Mouse (Mus musculus) neural tube, embryonic 13.5 days (tissue): Measurements from ENCODE around the gene Tesk1. TPM values are rescaled to one million over a fixed set of nuclear protein-coding genes. Genes with fewer than 3 reads are reported as not detected.

Experiments used
- ATAC-seq: fragments of 200-750 bp; cut with Nextera tagmentation; 2 replicates; pipeline ENCODE4 v1.8.0; 2017; ENCODE audit warnings: low read depth, mild to moderate bottlenecking, moderate TSS enrichment, moderate library complexity
- H3K27ac ChIP-seq: fragments of 300-500 bp; sonication (generic); replicated peaks from 2 replicates; pipeline ENCODE4 v1.5.1; 2015; ENCODE audit warnings: moderate library complexity, mild to moderate bottlenecking, inconsistent platforms
- H3K27me3 ChIP-seq: fragments of 300-500 bp; sonication (generic); 2 replicates; pipeline ENCODE4 v1.6.1; 2015; ENCODE audit warnings: mild to moderate bottlenecking, inconsistent platforms
- H3K36me3 ChIP-seq: fragments of 300-500 bp; sonication (generic); 2 replicates; pipeline ENCODE4 v1.6.1; 2015; ENCODE audit warnings: mild to moderate bottlenecking, inconsistent platforms
- H3K4me1 ChIP-seq: fragments of 300-500 bp; sonication (generic); replicated peaks from 2 replicates; pipeline ENCODE4 v1.6.1; 2015; ENCODE audit warnings: inconsistent platforms
- H3K4me2 ChIP-seq: fragments of 300-500 bp; sonication (generic); 2 replicates; pipeline ENCODE4 v1.6.1; 2015; ENCODE audit warnings: inconsistent platforms, mild to moderate bottlenecking, moderate library complexity
- H3K4me3 ChIP-seq: fragments of 300-500 bp; sonication (generic); 2 replicates; pipeline ENCODE4 v1.5.1; 2015; ENCODE audit warnings: mild to moderate bottlenecking, inconsistent platforms
- H3K9ac ChIP-seq: fragments of 300-500 bp; sonication (generic); 2 replicates; pipeline ENCODE4 v1.6.1; 2015; ENCODE audit warnings: moderate library complexity, mild to moderate bottlenecking, inconsistent platforms
- H3K9me3 ChIP-seq: fragments of 300-500 bp; sonication (generic); 2 replicates; pipeline ENCODE4 v1.6.1; 2016; ENCODE audit warnings: inconsistent platforms
- WGBS: fragments of 180-500 bp; shearing (Covaris S2); methylation state at CpG from one replicate; pipeline ENCODE4 v1.1.7; 2015; 5-methylcytosine and 5-hydroxymethylcytosine counted together
- polyA plus RNA-seq: library from polyadenylated mRNA; unstranded; fragments of >200 nt; fragmentation: Nextera tagmentation; extraction: Ambion mirVana; gene quantifications from 2 replicates; pipeline ENCODE4 v1.2.1, GENCODE M21; 2015

Gene Tesk1
- 10.8 and 14.4 TPM in 2 replicates for polyA plus RNA-seq

DNA sequence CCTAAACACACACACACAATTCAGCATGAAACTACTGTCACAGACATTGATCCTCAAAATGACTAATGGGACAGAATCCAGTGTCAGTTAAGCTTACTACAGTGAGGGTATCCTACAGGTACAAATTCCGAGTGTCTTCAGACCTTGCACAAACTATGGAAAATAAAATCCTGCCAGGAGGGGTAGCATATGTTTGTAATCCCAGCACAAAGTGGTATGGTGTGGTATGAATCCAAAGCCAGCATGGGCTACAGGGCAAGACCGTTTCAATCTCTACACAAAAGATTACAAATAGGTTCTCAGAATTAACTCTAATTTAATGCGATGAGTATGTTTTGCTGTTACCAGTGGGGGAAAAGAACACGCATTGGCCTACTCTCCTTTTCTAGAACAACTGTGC, at the start of gene Tesk1:
TSS of gene Tesk1 (plus strand) at position 301 of the 400 bp plus-strand sequence.
- Histone ChIP-seq H3K4me3 (peak within 1 kb of the TSS; percentile 96), H3K4me1 (peaks cover 13% of the 10 kb centered on the region), H3K27ac (peak within 1 kb of the TSS; percentile 97), H3K36me3 (peaks cover 22% of the 10 kb centered on the region), H3K9me3 (no peaks in the 10 kb centered on the region), H3K4me2 (peak within 1 kb of the TSS; percentile 96), H3K9ac (peak within 1 kb of the TSS; percentile 98), H3K27me3 (no peaks in the 10 kb centered on the region)
- peak; percentile 7; the same call in 1 of the 2 replicates for ATAC-seq
- WGBS, result 26% methylated on average over 4 of the region's 4 CpGs

DNA sequence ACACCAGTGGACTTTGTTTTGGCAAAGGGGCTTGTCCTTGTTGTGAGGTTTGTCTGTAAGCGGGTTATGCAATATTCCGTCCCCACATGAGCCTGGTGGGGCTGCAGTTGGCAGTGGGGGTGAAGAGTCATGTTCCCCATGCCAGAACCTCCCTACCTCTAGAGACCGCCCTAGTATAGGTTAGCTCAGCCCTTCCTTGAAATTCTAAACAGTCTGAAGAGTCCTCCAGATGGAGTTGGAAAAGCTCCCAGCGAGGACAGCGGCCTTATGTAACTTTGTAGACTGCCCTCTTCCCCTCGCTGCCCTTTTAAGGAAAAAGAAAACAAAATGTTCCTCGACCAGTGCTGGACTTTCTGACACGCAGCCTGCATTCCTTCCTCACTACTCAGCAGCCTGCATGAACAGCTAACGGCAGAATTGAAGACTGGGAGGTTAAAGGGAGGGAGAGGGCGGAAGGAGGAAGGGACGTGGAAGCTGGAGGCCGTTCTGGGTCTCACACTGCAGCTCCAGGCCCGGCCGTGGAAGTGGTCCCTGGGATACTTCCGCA, 47.3 kb upstream of the Tesk1 start:
- peak overlapping the region; percentile 8; the same call in 1 of the 2 replicates for H3K9ac ChIP-seq
- H3K4me1 ChIP-seq, result peaks cover 30% of the 10 kb centered on the region
- no peaks in the 10 kb centered on the region for H3K27me3 ChIP-seq
- H3K27ac ChIP-seq, result peak overlapping the region; percentile 59
- H3K4me2 ChIP-seq, result 0 out of 2 replicates have a peak overlapping the region, but pooled peaks have one; percentile 3
- no peaks in the 10 kb centered on the region for H3K36me3 ChIP-seq
- 70% methylated on average over 15 of the region's 15 CpGs for WGBS
- no peaks in the 10 kb centered on the region for H3K9me3 ChIP-seq
- H3K4me3 ChIP-seq, result no peak overlapping the region
- ATAC-seq, result no peak

DNA sequence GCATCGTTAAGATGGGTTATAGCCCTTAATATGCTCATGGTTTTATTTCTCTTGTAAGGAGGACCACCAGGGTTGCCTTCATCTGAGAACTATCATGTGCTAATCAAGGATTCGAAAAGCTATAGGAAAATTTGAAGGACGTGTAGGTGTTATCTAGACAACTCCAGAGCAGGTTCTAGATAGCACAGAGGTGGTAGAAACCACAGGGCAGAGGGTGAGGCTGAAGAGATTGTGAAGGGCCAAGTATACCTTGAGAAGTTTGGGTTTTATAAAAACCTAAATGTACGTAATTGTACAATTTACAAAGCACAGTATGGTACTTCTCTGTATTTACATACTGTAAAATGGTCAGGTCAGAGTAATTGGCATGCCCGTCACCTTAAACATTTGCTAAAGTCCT, 46.6 kb upstream of the Tesk1 start:
- Histone ChIP-seq H3K4me2 (no peak overlapping the region), H3K27ac (peak overlapping the region; percentile 59), H3K27me3 (no peaks in the 10 kb centered on the region), H3K36me3 (no peaks in the 10 kb centered on the region; the same call in 1 of the 2 replicates), H3K9ac (no peak overlapping the region), H3K4me1 (peaks cover 37% of the 10 kb centered on the region), H3K4me3 (no peak overlapping the region), H3K9me3 (no peaks in the 10 kb centered on the region)
- 88% methylated on average over 5 of the region's 5 CpGs for WGBS
- no peak for ATAC-seq

DNA sequence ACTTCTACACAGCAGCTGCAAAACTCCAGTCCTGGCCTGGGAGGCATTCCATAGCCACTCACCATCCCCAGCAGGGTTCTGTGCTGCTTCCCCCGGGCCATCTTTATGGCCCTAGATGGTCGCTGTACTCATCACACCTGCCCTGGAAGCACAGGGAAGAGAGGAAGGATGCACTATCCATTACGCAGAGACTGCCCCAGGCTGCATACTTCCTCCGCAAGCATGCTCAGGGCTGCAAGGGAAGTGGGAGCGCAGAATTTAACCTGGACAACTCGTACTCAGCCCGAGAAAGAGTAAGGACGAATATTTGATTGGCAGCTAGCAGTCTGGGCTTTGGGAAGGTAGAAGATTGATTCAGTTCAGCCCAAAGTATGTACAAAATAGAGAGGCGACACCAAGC, 45.9 kb upstream of the Tesk1 start:
- Histone ChIP-seq H3K4me3 (no peak overlapping the region), H3K27ac (no peak overlapping the region), H3K27me3 (no peaks in the 10 kb centered on the region), H3K4me1 (peaks cover 44% of the 10 kb centered on the region), H3K4me2 (no peak overlapping the region), H3K9me3 (no peaks in the 10 kb centered on the region), H3K9ac (0 out of 2 replicates have a peak overlapping the region, but pooled peaks have one; percentile 17), H3K36me3 (no peaks in the 10 kb centered on the region; the same call in 1 of the 2 replicates)
- ATAC-seq, result no peak
- 73% methylated on average over 9 of the region's 9 CpGs for WGBS

DNA sequence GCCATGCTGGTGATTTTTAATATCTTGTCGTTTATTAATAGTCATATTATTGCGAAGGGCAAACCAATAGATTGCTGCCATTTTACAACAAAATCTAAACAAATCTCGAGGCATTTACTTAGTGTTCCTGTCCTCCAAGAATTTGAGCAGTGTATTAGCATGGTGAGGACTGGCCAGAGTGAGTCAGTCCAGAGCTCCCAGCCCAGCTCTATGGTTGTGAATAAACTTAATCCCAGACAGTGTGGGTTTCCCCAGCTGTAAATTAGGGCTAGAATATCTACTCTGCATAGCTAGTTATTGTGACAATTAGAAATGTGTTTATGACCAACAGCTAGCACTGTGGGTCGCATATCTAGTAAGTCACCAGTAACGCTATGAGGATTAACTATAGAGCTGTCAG, 45.4 kb upstream of the Tesk1 start:
- ATAC-seq, result no peak
- Histone ChIP-seq H3K4me1 (peaks cover 49% of the 10 kb centered on the region), H3K4me2 (no peak overlapping the region), H3K36me3 (no peaks in the 10 kb centered on the region; the same call in 1 of the 2 replicates), H3K27ac (no peak overlapping the region), H3K27me3 (no peaks in the 10 kb centered on the region), H3K4me3 (no peak overlapping the region), H3K9me3 (no peaks in the 10 kb centered on the region), H3K9ac (no peak overlapping the region)
- 85% methylated on average over 5 of the region's 5 CpGs for WGBS

DNA sequence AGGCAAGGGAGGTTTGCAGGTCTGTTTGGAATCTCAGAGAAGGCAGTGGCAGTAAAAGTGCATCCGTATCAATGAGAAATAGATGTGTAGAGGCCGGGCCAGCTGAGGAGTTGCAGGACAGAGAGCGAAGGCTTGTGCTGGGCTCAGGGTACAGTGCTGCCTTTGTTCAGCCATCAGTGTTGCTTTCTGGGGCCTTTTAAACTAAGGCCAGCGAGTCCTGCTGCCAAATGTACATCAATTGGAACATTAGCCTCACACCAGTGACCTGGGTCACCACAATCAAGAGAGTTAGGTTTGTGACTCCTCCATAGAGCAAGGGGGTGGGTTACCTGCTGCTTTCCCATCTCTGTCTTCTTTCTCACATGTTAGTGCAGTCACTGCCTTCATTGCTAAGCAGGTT, 43.7 kb upstream of the Tesk1 start:
- H3K4me2 ChIP-seq, result no peak overlapping the region
- H3K36me3 ChIP-seq, result no peaks in the 10 kb centered on the region; the same call in 1 of the 2 replicates
- H3K4me1 ChIP-seq, result peaks cover 58% of the 10 kb centered on the region
- H3K27ac ChIP-seq, result peak overlapping the region; percentile 52; the same call in 1 of the 2 replicates
- H3K9ac ChIP-seq, result no peak overlapping the region
- no peak overlapping the region for H3K4me3 ChIP-seq
- 53% methylated on average over 4 of the region's 4 CpGs for WGBS
- no peak for ATAC-seq
- H3K9me3 ChIP-seq, result no peaks in the 10 kb centered on the region
- H3K27me3 ChIP-seq, result no peaks in the 10 kb centered on the region

DNA sequence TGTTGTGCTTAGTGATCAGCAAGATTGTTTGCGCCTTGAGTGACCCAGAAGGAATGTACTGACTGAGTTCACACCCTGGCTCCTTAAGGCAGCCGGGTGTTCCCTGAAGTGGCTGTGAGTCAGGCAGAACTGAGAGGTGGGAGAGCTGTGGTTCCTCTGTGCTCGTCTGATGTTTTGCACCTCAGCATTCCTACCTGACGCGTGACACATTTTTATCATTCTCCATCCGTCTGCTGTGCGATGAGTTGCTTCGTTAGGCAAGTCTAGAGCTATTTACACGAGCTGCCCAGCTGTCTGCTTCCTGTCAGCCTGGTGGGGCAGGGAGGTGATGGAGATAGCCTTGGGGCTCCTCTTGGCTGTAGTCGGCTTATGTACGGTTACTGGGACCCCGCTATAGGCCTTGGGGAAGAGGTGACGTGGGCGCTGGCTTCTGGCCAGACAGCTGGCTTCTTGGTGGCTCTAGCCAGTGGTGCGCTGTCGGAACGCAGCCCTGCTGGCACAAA, 42.9 kb upstream of the Tesk1 start:
- Histone ChIP-seq H3K27ac (peak overlapping the region; percentile 38), H3K4me2 (peak overlapping the region; percentile 14; the same call in 1 of the 2 replicates)

DNA sequence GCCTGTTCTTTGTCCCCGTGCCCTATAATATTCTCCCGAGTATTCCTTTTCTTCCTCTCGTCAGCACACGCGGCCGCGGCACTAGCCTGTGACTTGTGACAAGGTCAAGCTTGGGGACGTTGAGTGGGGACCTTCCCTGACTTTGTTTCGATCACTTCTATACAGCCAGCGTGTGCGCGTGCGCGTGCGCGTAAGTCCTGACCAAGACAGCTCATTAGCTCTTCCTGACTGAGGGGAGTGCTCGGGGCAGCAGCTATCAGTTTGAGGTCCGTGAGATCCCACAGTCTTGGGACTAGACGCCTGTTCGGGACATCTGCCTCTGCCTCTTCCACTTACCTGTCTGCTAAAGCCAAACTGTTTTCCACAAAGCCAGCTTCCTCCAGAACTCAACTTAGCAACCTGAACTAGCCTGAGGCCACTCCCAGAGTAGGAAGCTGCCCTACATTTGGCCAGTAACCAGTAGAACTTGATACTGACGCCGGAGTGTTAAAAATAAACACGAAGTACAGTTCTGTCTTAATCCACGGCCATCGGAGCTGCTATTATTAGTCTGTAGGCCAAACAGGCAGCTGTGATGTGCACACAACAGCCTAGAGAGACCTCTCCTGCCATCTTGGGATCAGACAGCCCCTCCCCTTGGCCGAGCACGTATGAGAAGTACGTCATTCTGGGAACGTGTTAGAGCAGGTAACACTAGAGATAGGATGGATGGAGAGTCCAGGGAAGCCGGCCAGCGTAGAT, 42.2 kb upstream of the Tesk1 start:
- Histone ChIP-seq H3K36me3 (no peaks in the 10 kb centered on the region; the same call in 1 of the 2 replicates), H3K27ac (peak overlapping the region; percentile 38), H3K9me3 (no peaks in the 10 kb centered on the region), H3K4me1 (peaks cover 51% of the 10 kb centered on the region), H3K9ac (no peak overlapping the region), H3K4me2 (peak overlapping the region; percentile 14; the same call in 1 of the 2 replicates), H3K27me3 (no peaks in the 10 kb centered on the region), H3K4me3 (no peak overlapping the region)
- 82% methylated on average over 31 of the region's 31 CpGs for WGBS
- ATAC-seq, result no peak

More for the DNA sequence above, 42.9 kb upstream of the Tesk1 start:
- 0 out of 2 replicates have a peak, but pooled peaks have one; percentile 29 for ATAC-seq
- H3K9ac ChIP-seq, result peak overlapping the region; percentile 50; the same call in 1 of the 2 replicates
- H3K4me1 ChIP-seq, result peaks cover 57% of the 10 kb centered on the region
- no peak overlapping the region for H3K4me3 ChIP-seq
- H3K27me3 ChIP-seq, result no peaks in the 10 kb centered on the region
- H3K9me3 ChIP-seq, result no peaks in the 10 kb centered on the region
- WGBS, result 55% methylated on average over 17 of the region's 17 CpGs
- H3K36me3 ChIP-seq, result no peaks in the 10 kb centered on the region; the same call in 1 of the 2 replicates

DNA sequence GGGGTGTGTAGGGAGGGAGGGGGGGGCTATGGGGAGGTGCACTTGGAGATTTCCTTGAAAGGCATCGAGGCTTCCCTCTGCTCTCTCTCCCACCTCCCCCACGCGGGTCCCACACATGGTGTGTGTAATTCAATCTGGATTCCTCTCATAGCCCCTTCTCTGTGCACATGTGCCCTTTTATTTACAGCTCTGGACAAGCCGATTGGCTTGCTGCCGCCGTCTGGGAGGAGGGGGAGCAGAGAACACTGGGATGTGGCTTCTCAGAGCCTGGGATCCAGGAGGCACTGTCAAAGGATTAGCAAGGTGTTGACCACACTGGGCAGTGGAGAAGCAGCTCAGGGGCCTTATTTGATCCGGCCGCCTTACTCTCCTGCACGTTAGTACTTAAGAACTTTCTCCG, 40.8 kb upstream of the Tesk1 start:
- Histone ChIP-seq H3K4me2 (no peak overlapping the region), H3K36me3 (no peaks in the 10 kb centered on the region; the same call in 1 of the 2 replicates), H3K4me1 (peaks cover 56% of the 10 kb centered on the region), H3K4me3 (no peak overlapping the region), H3K27ac (no peak overlapping the region), H3K27me3 (no peaks in the 10 kb centered on the region), H3K9me3 (no peaks in the 10 kb centered on the region), H3K9ac (no peak overlapping the region)
- ATAC-seq, result no peak
- WGBS, result 35% methylated on average over 10 of the region's 10 CpGs

DNA sequence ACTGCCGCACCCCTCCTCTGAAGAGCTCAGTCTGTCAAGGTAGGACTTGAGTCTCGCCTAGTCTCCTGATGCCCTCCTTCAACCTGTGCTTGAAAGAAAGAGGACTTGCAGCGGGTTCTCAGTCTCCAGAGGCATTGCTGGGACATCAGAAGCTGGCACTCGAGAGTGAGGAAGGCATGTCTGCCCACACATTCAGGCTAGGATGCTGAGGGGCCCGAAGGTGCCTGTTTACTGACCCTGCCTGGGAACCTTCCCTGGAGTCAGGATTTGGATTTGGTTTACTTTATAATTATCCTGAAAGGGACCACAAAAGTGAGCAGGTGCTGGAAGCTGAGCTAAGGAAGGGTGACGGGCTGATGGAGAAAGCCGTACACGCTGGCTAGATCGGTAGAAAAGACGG, 40.3 kb upstream of the Tesk1 start:
- no peak overlapping the region for H3K9ac ChIP-seq
- WGBS, result 88% methylated on average over 10 of the region's 10 CpGs
- no peak for ATAC-seq

DNA sequence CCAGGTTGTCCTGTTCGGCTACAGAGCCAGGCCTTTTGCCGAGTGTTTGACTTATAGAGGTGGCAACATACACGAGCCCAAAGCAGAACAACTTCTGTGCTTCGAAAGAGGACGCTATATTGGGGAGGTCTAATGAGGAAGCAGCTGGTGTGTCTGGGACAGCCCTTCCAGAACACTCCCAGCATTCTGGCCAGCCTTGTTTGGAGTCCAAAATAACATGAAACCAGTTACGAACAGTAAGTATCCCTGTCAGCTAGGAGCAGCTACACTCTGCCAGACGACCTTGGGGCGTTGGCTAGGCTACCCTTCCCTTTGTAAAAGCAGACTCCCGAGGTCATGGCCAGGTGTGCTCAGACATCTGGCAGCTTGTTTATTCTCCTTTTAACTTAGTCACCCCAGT, 39.5 kb upstream of the Tesk1 start:
- 84% methylated on average over 9 of the region's 9 CpGs for WGBS
- H3K9me3 ChIP-seq, result no peaks in the 10 kb centered on the region
- H3K9ac ChIP-seq, result no peak overlapping the region
- peaks cover 61% of the 10 kb centered on the region for H3K4me1 ChIP-seq
- H3K27ac ChIP-seq, result no peak overlapping the region
- no peak overlapping the region for H3K4me3 ChIP-seq
- no peak overlapping the region for H3K4me2 ChIP-seq
- H3K27me3 ChIP-seq, result no peaks in the 10 kb centered on the region
- H3K36me3 ChIP-seq, result no peaks in the 10 kb centered on the region; the same call in 1 of the 2 replicates
- ATAC-seq, result no peak

More for the DNA sequence above, 40.3 kb upstream of the Tesk1 start:
- Histone ChIP-seq H3K27me3 (no peaks in the 10 kb centered on the region), H3K4me1 (peaks cover 59% of the 10 kb centered on the region), H3K4me3 (no peak overlapping the region), H3K4me2 (no peak overlapping the region), H3K27ac (no peak overlapping the region), H3K9me3 (no peaks in the 10 kb centered on the region), H3K36me3 (no peaks in the 10 kb centered on the region; the same call in 1 of the 2 replicates)

DNA sequence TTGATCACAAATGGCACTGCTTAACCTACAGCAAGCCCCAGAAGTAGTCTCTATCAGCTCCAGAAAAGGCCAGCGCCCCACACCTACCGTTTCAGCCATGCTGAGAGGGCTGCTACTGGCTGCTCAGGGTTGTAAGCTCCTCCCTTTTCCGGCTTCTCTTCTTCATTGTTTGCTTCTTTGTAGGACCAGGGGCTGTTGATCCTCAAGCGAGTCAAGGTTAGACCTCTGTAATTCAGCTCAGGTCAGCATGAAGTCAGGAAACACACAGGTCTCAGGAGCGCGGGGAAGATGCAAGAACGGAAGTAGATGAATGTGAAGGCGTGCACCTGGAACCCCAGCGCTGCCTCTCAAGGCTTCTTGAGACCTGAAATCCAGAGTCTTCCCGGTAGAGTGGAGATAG, 37.0 kb upstream of the Tesk1 start:
- Histone ChIP-seq H3K9me3 (no peaks in the 10 kb centered on the region), H3K4me2 (no peak overlapping the region), H3K36me3 (no peaks in the 10 kb centered on the region; the same call in 1 of the 2 replicates), H3K4me1 (peaks cover 59% of the 10 kb centered on the region), H3K27ac (no peak overlapping the region), H3K4me3 (no peak overlapping the region), H3K9ac (no peak overlapping the region), H3K27me3 (no peaks in the 10 kb centered on the region)
- ATAC-seq, result no peak
- 89% methylated on average over 10 of the region's 10 CpGs for WGBS
